In the genomic region with DNA sequence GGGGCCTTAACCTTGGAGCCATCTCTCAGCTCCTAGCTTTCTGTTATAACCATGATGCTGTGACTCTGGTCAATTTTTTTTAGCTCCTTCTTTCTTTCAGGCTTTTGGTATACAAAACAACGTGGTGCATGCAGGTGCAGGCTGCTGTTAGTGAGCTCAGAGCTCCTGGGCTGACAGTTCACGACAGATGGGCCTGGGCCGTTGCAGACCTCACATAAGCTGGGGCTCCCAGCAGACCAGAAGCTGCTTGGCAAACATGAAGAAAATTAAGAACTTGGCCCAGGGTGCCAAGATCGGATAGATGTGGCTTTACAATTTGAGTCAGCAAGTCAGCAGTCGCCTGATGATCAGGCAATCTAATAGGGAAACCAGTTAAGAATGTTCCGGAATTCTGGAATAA, we compare ENCODE assay signal across 17 mouse cellular contexts.
"Had no signal": no experiment of that assay in that cellular context is flagged by ENCODE, and none has a peak within 500 bp of the region (broad histone marks: within the 10 kb centered on the region; RNA-seq: fewer than 3 reads in every experiment).

No protein-coding gene starts in this region.

- H3K4me1 ChIP-seq: neural tube, embryonic 13.5 days; neural tube, embryonic 15.5 days had no signal

- H3K9me3 ChIP-seq: midbrain, embryonic 10.5 days; midbrain, embryonic 13.5 days; neural tube, embryonic 13.5 days; neural tube, embryonic 15.5 days had no signal

- H3K4me2 ChIP-seq: lung, embryonic 14.5 days; midbrain, embryonic 13.5 days; neural tube, embryonic 13.5 days; neural tube, embryonic 15.5 days had no signal

- H3K4me3 ChIP-seq: midbrain, embryonic 10.5 days; midbrain, embryonic 13.5 days; myocyte; neural tube, embryonic 13.5 days; neural tube, embryonic 15.5 days had no signal

- H3K27ac ChIP-seq: midbrain, embryonic 10.5 days; neural tube, embryonic 13.5 days; neural tube, embryonic 15.5 days had no signal

- H3K9ac ChIP-seq: lung, embryonic 14.5 days; midbrain, embryonic 13.5 days; neural tube, embryonic 13.5 days; neural tube, embryonic 15.5 days had no signal

- H3K36me3 ChIP-seq: midbrain, embryonic 10.5 days; midbrain, embryonic 13.5 days; neural tube, embryonic 13.5 days; neural tube, embryonic 15.5 days had no signal

- DNase-seq: lung, adult 18-20 months; lung, embryonic 14.5 days; lung, postnatal 10 days; lung, postnatal 4 days; retina, postnatal 1 day; right cerebral cortex, adult 18-20 months; right cerebral cortex, postnatal 25 days; right cerebral cortex, postnatal 4 days; spleen, adult 18-20 months; thymus, adult 18-20 months; thymus, postnatal 14 days; thymus, postnatal 36 days had no signal

- H3K27me3 ChIP-seq: midbrain, embryonic 13.5 days; neural tube, embryonic 13.5 days; neural tube, embryonic 15.5 days had no signal
